Mouse (Mus musculus) spleen, adult 18-20 months (tissue): ENCODE results near the gene Trip4.

Experiments used
- DNase-seq, 2 experiments: peaks; one replicate each; pipeline ENCODE4 v3.0.0; 2022; ENCODE audit warnings: mixed read lengths in 2 of 2

The Trip4 gene

GRCm38 (mm10) chr9:65834628-65835354, 73.8 kb downstream of the Trip4 start:
- DNase-seq, result no peak

GRCm38 (mm10) chr9:65833640-65834039, 75.0 kb downstream of the Trip4 start:
- DNase-seq, result no peak

- DNase-seq, result no peak
These were observed 75.4 kb downstream of the Trip4 start for GRCm38 (mm10) chr9:65833230-65833629.

GRCm38 (mm10) chr9:65832041-65832440, 76.6 kb downstream of the Trip4 start:
- DNase-seq, result no peak

GRCm38 (mm10) chr9:65831164-65831563, 77.4 kb downstream of the Trip4 start:
- no peak for DNase-seq

- DNase-seq, result no peak
These were observed 78.3 kb downstream of the Trip4 start for GRCm38 (mm10) chr9:65830255-65830654.

GRCm38 (mm10) chr9:65829410-65829809, 79.2 kb downstream of the Trip4 start:
- peak in 1 of 2 experiments; percentile 53 for DNase-seq

GRCm38 (mm10) chr9:65828511-65828910, 80.1 kb downstream of the Trip4 start:
- DNase-seq, result no peak

GRCm38 (mm10) chr9:65828016-65828403, 80.6 kb downstream of the Trip4 start:
- DNase-seq, result no peak

- DNase-seq, result peak; percentile 64 to 84
These were observed 81.1 kb downstream of the Trip4 start, which contains the start of gene Zfp609 for GRCm38 (mm10) chr9:65827344-65828015. Gene Zfp609, minus strand, starts transcription at chr9:65827564.

GRCm38 (mm10) chr9:65826588-65827343, 81.8 kb downstream of the Trip4 start:
- DNase-seq, result peak; percentile 27 to 46

- DNase-seq, result no peak
These were observed 82.4 kb downstream of the Trip4 start for GRCm38 (mm10) chr9:65826226-65826587.

GRCm38 (mm10) chr9:65823716-65824462, 84.7 kb downstream of the Trip4 start:
- DNase-seq, result no peak

GRCm38 (mm10) chr9:65822011-65822410, 86.6 kb downstream of the Trip4 start:
- DNase-seq, result no peak

- no peak for DNase-seq
These were observed 88.3 kb downstream of the Trip4 start for GRCm38 (mm10) chr9:65820301-65820700.

GRCm38 (mm10) chr9:65818402-65818801, 90.2 kb downstream of the Trip4 start:
- DNase-seq, result no peak

GRCm38 (mm10) chr9:65812841-65813240, 95.8 kb downstream of the Trip4 start:
- no peak for DNase-seq

GRCm38 (mm10) chr9:65811784-65812183, 96.8 kb downstream of the Trip4 start:
- DNase-seq, result no peak

- DNase-seq, result no peak
These were observed 100.8 kb downstream of the Trip4 start for GRCm38 (mm10) chr9:65807818-65808217.

- DNase-seq, result no peak
These were observed 101.3 kb downstream of the Trip4 start for GRCm38 (mm10) chr9:65807251-65807650.

GRCm38 (mm10) chr9:65799770-65800169, 108.8 kb downstream of the Trip4 start:
- DNase-seq, result no peak

- DNase-seq, result no peak
These were observed 112.9 kb downstream of the Trip4 start for GRCm38 (mm10) chr9:65795651-65796050.

GRCm38 (mm10) chr9:65794313-65794712, 114.3 kb downstream of the Trip4 start:
- no peak for DNase-seq
